Mouse (Mus musculus) CD8-positive naive resting alpha-beta T cell, adult 2 months (primary cell): Measurements from ENCODE around the gene Ccm2.

Experiments used
- DNase-seq, 2 experiments: peaks; one replicate each; pipeline ENCODE4 v3.0.0; 2022; ENCODE audit warnings: low read depth in 2 of 2, low spot score in 2 of 2

Gene Ccm2

DNA sequence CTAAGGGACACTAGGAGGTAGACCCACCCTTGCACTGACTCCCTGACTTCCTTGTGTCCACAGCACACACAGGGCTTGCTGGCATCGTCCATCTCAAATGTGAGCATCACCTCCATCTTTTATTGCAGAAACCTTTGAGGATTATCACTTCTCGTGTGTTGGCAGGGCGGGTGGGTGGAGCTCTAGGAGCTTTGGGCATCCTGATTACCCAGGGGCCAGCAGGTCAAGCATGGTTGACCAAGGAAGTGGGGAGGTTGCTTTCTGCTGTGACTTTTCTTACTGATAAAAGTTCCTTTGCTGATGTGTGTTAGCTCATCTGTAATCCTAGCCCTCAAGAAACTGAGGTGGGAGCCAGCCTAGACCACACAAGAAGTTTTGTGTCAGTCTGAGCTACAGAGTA is 29.5 kb downstream of the Ccm2 start:
- no peak for DNase-seq

DNA sequence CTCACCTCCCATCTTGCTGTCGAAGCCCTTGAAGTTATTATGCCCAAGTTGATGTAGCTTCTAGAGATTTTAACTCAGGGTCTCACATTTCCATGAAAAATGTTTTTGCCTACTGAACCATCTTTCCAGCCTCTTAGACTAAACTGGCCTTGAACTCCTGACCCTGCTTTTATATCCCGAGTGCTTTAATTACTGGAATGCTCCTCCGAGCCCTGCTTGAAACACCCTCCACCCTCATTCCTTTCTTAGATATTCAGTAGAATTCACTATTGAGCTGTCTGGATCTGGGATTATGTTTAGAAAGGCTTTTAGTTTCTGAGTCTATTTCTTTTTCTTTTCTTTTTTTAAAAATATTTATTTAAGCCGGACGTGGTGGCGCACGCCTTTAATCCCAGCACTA is 32.7 kb downstream of the Ccm2 start:
- no peak for DNase-seq

DNA sequence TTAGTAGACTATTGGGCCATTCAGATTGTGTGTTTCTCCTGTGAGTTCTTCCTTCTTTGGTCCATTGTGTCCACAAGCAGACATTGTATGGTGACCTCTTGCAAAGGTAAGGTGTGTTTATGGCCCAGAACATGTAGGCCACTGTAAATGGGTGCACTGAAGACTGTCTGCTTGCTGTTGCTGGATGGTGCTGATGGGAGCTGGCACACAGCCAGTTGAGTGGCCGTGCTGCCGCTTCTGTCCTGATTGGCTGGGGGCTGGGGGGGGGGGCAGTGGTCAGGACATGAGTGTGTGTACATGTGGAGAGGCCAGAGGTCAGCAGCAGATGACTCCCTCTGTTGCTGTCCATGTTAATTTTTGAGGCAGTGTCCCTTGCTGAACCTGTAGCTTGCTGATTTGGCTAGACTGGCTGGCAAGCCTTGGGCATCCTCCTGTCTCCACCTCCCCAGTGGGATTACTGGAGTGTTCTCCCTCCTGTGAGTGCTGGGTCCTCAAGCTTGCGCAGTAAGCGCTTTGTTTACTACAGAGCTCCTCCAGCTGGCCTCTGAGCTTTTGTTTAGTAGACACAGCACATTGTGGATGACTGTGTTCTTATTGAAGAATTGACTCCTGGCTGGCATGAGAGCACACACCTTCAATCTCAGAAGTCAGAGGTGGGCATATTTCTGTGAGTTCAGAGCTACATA is 33.5 kb downstream of the Ccm2 start:
- no peak for DNase-seq

DNA sequence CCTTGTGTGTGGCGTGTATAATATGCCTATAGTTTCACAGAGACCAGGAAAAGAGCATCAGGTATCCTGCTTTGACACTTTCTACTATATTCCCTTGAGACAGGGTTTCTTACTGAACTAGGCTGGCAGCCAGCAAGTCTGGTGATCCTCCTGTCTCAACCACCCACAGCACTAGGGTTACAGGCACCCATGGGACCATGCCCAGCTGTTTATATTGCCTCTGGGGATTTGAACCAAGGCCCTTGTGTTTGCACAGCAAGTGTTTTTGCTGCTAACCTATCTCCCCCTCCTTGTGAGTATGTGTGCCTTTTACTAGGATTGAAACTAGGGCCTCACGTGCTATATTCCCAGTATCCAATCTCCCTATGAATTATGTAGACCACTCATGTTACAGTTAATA is 34.9 kb downstream of the Ccm2 start:
- DNase-seq = no peak

DNA sequence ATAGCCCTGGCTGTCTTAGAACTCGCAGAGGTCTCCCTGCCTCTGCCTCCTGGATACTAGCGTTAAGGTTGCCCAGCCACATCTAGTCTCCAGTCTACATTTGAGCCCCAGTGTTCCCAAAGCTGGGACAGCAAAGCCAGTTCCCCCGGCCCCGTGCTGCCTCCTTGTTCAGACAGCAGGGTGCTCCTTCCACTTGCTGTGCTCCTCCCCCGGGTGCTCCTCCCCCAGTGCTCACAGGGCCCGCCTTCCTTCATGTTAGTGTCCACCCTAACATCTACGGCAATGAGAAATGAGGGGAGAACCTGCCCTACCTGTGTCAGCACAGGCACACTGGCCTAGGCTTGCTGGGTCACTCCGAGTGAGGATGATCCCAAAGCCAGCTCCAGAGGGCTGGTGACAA is 39.1 kb downstream of the Ccm2 start:
- no peak for DNase-seq

DNA sequence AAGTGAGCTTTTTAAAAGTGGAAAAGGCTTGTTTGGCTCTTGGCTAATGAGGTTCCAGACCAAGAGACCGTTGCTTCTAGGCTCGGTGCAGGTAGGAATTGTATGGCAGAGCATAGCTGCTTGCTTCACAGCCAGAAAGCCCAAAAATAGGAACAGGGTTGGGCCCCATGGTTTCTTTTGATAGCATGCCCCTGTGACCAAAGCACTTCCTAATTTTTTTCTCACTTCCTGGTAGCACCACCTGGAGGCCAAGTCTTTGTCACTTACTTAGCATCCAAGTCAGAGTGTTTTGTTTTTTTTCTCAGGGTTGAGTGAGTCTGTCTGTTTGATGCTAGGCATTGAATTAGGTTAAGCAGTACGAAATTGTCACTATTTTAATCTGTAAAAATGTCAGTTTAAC is 40.0 kb downstream of the Ccm2 start:
- DNase-seq = no peak

DNA sequence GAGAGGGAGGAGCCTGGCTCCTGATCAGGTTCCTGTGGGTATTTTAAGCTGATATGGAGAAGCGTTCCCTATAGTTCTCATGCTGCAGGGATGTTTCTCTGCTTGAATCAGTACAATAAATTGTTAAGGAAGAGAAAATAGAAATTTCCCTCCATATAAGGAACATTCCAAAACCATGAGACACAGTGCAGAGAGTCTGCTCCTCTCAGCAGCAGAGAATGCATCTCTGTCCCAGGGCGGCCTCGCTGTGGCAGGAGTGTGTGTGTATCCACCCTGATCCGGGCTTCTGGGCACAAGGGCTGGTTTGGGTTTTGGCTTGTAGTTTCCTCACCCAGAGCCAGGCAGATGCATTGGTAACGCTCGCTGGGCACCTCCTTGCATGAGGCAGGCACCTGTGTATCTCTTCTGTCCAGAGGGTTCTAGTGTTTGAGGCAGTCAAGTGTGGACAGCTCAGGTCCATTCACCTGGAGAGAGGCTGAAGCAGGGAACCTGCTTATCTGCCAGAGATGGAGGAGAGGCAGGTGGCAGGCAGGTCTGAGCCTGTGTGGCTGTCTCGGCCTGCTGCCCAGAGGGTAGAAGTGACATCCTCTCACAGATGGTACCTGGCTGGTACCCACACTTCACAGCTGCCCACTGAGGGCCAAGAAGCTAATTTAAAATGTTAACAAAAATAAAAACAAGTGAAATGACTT is 40.7 kb downstream of the Ccm2 start:
- no peak for DNase-seq

DNA sequence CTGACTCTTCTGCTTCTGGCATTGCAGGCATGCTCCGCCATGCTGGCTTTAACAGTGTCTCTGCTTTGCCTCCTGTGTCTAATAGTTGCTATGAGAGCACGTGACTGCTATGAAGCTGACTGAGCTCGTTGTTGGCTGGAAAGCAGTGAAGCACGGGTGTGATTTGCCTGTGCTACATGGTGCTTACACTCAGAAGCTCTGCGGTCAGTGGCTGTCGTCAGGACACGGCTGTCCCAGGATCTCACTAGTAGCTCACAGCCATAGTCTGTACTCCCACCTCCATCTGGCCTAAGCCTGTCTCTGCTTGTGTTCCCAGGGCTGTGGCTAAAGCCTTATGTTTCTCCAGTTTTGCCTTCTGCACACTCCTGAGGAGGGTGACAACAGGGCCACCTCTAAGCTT is 41.6 kb downstream of the Ccm2 start:
- DNase-seq = no peak

DNA sequence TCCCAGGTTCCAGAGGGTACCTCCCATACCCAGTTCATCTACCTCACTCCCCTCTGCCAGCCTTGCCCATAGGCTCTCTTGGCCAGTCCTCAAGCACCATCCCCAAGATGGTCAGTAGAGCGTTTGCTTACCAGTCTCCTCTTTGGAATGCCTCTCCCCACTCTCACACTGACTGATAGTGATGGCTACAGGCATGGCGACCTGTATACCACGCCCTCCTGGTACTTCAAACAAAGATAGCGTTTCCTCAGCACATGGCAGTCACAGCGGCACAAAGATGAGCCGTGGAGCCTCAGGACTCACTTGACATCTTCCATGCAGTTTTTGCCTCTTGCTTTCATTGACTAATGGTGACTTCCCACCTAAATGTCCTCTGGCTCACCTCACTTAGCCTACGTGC is 43.2 kb downstream of the Ccm2 start:
- no peak for DNase-seq

DNA sequence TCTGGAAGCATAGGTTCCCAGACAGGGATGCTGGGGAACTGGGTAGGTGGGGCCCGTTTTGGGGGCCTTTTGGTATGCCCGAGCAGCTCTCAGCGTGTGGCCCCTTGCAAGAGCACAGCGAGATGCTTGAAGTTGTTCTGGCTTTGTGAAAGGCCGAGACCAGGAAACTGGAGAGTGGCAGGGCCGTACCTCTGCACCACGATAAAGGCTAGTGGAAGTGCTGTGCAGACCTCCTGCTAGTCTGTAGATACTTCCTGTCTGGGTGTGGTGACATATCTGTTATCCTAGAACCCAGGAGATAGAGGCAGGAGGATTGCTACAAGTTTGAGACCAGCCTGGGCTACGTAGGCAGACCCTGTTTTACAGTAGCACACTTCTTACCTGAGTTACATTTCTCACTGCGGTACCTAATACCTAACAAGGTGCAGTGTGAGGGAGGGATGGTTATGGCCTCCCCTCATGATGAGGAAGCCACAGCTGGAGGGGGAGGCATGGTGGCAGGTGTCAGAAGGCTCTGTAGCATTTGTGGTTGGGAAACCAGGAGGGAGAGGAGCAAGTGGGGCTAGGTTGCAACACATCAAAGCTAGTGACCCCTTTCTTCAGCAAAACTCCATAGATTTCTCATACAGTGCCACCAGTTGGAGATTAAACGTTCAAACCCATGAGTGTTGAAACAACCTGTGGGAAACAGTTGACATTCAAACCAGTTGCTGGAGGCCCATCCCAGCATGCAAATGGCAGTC is 44.4 kb downstream of the Ccm2 start:
- DNase-seq = no peak

DNA sequence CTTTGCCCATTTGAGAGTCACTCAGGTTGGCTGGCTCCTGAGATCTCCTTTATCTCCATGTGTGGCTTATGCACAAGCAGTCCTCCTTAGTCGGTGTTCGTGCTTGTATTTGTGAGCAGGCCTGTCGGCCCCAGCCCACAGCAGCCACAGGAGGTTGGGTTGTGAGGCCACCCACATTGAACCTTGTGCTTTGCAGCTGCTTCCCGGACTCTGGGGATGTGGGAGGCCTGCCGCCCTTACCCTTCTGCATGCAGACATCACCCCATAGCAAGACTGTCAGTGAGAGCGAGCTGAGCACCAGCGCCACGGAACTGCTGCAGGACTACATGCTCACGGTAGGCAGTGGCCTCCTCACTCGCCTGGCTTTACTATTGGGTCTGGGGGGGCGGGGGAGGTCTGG is 46.7 kb downstream of the Ccm2 start:
- no peak for DNase-seq

DNA sequence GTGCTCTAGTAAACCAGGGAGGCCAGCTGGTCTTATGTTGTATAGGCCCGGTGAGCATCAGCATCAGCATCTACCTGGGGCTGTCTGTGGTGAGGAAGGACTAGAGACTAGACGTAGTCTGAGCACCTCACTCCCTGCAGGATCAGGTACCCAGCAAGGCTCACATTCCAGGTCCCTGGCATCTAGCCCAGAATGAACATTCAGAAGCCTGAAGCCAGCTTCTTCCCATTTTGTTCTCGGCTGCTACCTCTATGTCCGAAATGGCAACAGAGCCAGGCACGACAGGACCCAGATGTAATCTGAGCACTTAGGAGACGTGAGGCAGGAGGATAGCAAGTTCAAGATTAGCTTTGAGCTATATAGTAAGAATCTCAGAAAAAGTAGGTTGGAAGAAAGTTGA is 48.2 kb downstream of the Ccm2 start:
- no peak for DNase-seq

DNA sequence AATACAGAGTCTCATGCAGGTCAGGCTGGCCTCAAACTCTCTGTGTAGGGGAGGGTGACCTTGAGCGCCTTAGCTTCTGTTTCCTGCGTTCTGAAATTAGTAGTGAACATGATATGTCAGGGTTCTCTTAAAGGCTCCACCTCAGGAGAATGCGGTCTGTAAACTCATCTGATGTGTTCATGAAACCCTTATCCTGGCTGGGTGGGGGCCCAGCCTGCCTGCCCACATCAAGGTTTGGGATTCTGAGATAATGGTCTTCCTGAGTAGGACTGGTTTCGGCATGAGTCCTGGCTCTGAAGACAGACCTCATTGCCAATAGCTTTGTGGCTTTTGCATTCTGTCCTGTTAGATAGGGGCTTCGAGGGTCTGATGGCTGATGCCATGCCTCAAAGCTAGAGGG is 48.7 kb downstream of the Ccm2 start:
- no peak for DNase-seq

DNA sequence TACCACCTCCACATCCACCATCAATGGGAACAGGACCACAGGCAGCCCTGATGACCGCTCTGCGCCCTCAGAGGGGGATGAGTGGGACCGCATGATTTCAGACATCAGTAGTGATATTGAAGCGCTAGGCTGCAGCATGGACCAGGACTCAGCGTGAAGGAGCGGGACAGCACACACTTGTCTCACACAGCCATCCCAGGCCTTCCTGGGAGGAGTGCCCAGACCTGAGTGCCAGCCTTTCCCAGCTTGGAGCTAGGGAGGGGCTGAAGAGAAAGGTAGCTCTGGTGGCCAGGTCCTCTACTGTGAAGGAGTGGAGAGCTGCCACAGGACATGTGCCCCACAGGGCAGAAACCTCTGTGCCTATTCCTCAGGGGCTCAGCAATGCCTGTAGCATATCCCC is 49.5 kb downstream of the Ccm2 start:
- no peak for DNase-seq

DNA sequence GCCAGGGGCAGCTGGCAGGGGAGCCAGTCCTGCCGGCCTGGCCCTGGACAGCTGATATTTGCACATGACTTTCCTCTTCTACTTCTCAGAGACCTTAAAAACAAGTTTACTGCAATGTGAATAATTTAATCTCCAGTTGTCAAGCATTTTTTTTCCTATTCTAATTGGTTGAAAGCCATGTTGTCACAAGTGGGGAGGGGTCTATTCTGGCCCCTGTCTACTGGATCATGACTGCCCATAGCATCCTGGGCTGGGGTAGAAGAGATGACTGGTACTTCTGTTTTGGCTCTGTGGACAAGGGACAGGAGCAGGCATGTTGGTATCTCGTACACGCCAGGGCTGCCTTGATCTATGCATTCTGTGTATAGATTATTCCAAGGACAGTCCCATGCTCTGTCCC is 49.9 kb downstream of the Ccm2 start:
- DNase-seq = no peak

DNA sequence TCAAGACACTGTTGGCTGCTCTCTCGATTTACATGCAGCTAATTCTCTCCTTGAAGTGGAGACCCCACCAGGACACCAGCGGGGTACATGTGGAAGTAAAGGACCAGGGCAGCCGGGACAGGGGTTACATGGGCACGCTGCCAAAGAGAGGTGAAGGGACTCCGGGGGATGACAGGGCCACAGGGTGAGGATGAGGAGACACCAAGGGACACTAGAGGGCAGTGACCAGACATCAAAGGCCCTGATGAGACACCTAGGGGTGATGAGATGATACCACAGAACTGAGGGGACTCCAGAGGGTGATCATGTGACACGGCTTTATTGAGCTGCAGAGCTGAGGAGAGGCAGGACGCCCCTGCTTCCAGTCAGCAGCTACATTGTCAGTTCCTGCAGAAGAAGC is 50.8 kb downstream of the Ccm2 start:
- no peak for DNase-seq

DNA sequence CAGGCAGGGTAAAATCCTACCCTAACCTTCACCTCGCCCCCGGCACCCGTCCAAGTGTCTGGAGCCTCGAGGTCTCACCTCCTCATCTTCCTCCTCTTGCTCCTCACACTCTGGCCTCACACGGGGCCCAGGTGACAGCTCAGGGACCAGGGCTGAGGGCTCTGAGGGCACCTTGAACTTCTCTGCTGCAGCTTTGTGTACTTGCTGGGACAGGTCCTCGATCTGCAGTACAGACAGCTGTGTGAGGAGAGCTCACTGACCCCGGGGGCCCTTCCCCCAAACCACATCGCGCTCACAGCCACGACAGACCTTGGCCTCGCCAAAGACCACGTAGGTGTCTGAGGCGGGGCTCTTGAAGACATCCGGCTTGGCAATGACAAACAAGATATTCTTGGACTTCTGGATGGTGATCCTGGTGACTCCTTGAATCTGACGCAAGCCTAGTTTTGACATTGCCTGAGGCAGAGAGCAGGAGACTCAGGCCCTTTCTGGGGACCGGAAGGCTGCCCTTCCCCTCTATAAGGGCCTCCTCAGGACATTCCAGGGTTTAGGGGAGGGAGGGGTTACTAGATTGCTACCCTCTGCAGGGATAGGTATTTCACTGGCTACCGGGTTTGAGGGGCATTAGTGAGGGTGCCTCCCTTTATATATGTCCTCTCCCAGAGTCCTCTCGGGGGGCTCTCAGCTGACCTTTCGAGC is 51.7 kb downstream of the Ccm2 start:
- no peak for DNase-seq

DNA sequence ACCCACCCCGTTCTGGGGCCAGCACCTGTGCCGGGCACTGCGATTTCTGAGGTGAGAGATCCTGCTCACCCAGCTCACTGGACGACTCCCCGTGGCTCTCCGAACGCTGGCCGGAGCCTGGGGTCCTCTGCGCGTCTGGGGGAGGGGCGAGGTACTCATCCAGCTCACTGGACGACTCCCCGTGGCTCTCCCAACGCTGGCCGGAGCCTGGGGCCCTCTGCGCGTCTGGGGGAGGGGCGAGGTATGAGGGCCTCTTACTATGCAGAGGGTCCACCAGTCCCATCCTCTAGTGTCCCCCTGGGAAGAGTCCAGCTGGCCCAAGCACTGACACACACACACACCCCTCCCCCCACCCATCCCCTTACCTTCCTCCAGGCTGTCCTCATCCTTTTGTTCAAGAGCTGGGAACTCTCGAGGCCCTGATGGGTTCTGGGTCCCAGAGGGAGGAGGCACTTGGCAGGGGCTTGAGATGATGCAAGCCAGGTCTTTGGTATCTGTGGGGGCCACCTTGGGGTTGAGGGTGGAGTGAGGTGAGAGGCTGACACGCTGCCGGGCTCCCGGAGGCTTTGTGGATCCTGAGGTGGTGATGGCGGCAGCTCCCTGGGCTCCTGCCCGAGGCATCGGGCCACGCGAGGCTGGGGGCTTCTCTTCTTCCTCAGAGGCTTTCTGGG is 52.5 kb downstream of the Ccm2 start:
- no peak for DNase-seq

DNA sequence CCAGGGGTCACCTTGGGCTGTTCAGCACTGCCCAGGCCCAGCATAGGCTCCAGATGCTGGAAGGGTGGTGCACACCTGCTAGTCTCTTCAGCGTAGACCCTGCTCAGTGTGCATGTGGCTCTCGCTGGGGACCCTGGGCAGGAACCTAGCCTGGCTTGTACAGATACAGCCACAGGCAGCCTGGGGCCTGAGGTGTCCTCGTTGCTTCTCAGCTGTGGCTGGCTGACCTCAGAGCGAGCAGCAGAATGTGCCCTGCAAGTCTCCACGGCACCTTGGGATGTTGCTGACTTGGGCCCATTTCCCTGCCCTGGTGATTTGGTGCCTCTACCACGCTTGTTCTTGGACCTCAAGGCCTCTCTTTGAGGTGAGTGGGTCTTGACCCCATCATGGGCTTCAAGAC is 53.1 kb downstream of the Ccm2 start:
- no peak for DNase-seq

DNA sequence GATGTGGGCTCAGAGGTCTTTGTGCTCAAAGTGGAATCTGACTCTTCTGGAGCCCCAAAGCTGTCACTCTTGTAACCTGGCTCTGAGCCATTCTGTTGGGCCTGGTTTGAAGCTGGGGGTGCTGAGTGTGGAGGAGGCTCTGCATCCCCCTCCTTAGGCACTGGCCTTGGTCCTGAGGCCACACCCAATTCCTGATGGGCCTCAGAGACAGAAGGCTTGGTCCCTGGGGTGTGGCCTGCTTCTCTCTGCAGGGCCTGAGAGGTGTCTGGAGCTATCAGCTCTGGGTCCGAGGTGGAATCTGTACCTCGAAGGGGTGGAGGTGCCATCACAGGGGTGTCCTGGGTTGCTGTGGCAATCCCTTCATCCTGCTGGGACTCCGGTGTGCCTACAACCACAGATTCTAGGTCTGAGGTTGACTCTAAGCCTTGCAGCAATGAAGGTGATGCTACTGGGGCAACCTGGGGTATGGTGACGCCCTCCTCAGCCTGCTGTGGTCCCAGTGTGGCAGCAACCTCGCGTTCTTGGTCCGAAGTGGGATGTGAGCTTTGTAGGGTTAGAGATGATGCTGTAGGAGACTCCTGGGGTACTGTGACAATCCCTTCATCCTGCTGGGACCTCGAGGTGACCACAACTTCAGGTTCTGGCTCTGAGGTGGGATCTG is 53.7 kb downstream of the Ccm2 start:
- DNase-seq = no peak
